Mouse (Mus musculus): ENCODE measurements around the gene Glis2.

DNA sequence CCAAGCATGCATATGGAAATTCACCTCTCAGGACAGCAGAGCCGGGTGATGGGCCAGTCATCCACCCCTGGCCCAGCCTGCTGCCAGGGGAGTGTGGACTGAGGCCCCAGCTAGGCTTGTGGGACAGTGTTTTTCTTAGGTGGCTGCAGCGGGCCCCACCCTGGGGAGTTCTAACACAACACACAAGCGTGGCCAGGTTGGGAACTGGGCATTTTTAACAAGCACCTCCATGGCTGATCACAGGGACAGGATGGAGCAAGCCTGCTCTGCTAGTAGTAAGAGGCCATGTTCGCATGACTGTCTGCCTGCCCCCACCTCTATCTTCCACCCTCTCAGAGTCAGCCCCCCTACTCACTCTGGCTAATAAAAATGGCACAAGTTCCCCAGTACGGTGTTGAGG lies 3.5 kb downstream of the Glis2 start:
- no peak for TF ChIP-seq CTCF (IDR thresholded peaks at IDR 0.05; ENCODE audit: control insufficient read depth, insufficient read depth, low read length)
- no peak for TF ChIP-seq POLR2A (IDR thresholded peaks at IDR 0.05; ENCODE audit: borderline replicate concordance, control insufficient read depth, low read depth, low read length)

All from bone marrow, adult 2 months (tissue).